Mouse (Mus musculus) right cerebral cortex, adult 18-20 months (tissue): ENCODE data around the gene Ripply3.
A peak's percentile ranks its signal among the peaks of the same experiment; 100 is the strongest.

Experiments
- DNase-seq: peaks from one replicate; pipeline ENCODE4 v3.0.0; 2022; ENCODE audit warnings: mixed read lengths

Gene Ripply3

GRCm38 (mm10) chr16:94360578-94361350 is 32.5 kb downstream of the Ripply3 start:
- DNase-seq, result no peak

- DNase-seq, result peak; percentile 92
Observed at GRCm38 (mm10) chr16:94362174-94362873, 34.1 kb downstream of the Ripply3 start.

DNA sequence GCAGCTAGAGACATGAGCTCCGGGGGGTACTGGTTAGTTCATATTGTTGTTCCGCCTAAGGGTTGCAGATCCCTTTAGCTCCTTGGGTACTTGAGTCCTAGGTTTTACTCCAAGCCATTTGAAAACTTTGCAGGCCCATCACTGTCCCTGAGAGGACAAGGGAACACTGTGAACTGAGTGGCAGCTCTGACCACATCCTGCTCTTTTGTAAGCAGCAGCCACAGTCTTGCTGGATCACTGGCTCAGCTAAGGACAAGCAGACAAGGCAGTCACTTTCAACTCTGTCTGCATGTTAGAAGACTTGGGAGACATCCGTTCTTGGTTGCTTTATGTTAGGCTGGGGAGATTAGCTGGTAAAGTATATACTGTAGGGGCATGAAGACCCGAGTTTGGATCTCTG is 35.6 kb downstream of the Ripply3 start:
- DNase-seq, result no peak

DNA sequence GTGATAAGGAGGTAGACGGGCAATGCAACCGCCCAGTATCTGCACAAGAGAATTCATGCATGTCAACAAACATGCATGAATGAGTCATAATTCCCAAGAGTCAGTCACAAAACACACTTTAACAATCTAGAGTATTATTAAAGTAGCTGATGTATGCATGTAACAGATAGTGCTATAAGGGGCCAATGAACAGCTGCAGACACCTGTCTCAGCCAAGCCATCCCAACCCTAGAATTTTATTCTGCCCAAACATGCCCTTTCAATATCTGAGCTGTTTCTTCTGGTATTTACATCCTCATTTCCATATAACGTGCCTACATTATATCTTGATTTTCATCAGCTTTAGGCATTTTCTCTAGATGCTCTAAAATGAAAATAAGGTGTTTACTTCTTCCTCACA is 37.2 kb downstream of the Ripply3 start:
- DNase-seq, result no peak

GRCm38 (mm10) chr16:94369596-94370172 is 41.5 kb downstream of the Ripply3 start:
- DNase-seq, result no peak

DNA sequence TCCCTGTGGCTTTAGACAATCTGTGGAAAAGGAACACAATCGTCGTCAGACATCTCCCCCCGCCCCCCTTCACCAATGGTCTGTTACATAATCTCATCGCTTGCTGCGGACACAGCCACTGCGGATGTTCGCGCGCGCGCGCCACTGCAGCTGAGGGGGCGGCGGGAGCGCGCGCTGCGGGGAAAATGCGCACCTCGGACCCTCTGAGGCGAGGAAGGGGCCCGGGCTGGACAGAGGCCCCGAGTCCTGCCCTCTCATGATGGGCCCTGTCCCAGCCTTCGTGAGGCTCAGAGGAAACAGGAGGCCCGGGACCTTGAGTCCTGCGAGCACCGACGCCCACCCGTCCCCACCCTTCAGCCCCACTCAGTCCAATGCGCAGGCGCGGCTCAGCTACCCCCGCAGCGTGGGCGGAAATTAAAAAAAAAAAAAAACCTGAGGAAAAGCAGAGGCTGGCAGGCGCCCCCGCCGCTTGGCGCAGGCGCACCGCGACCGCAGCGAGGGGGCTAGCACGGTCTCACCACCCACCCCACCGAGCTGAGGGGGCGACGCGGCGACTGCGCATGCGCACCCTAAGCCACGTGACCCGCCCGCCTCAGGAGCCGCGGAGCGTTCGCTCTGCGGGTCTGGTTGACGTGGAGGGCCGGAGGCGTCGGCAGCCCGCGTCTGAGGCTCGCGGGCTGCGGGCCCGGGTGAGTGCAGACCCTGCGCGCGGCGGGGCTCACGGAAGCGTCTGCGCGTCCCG is 42.1 kb downstream of the Ripply3 start, which contains the start of gene Ttc3:
Gene Ttc3, plus strand, starts transcription at position 446 of the 742 bp plus-strand sequence.
- peak; percentile 95 for DNase-seq

DNA sequence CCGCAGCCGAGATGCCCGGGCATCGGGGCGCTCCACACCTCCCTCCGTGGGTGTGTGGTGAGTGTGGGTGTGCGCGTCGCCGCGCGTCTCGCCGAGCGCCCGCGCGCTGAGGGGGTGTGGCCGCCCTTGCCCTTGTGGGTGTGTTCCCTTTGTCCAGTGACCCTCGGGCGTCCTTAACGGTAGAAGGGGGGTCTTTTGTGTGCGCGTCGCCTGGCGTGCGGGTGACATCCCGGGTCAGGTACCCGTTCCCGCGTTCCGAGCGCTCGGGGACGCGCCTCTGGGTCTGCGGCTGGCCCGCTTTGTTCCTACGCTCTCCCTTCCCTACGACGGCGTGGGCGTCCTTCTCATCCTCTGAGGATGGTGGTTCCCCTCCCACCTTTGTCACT is 42.7 kb downstream of the Ripply3 start:
- DNase-seq, result peak; percentile 73

DNA sequence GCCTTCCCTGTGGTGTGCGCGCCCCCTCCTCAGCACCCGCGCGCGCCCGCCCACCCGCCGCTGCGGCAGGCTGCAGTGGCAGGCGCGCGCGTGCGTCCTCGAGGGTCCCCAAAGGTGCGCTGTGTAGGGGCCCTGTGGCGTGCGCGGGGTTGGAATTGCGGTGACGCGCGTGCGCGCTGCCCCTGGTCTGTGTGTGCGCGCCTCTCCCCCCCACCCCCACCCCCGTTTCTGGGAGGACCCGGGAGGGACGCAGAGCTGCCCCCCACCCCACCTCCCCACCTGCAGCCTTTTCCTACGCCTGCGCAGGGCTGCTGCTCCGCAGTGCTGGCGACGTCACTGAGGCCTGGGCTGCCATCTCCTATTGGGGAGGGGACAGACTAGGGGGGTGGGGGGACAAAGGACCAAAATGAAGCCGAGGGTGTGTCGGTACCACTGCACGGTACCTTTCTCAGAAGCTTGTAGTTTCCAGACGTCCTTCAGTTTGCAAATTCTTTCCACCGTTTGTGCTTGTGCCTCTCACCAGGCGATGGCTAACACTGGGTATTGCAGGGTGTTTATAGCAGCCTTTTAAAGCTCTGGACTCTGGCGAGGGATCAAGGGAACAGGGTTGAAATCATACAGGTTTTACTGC is 43.2 kb downstream of the Ripply3 start, which contains the start of gene Pigp:
Gene Pigp, minus strand, starts transcription at position 542 of the 631 bp plus-strand sequence.
- DNase-seq, result no peak

GRCm38 (mm10) chr16:94379386-94379785 is 51.2 kb downstream of the Ripply3 start:
- no peak for DNase-seq

DNA sequence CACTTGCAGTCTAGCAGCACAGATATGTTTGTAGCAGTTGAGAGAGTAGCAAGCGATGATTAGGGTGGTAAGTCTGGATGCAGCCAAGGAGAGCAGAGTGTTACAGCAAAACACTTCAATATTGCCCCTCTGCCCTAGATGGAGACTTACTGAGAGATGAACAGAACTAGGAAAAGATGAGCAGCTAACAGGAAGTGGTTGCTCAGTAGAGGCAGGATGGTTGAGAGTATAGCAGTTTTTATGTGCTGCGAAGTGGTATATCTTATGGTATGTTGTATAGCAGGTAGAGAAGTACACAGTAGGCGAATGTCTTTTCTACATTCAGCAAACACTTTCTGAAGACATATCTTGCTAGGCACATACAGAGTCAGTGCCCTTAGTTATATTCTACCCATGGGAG is 55.1 kb downstream of the Ripply3 start:
- no peak for DNase-seq
